Mouse (Mus musculus): ENCODE data around the gene Borcs7.
A peak's percentile ranks its signal among the peaks of the same experiment; 100 is the strongest.

The Borcs7 gene

GRCm38 (mm10) chr19:46662784-46663183 lies 26.9 kb upstream of the Borcs7 start:
- no peak for DNase-seq (ENCODE audit: low spot score)

GRCm38 (mm10) chr19:46665474-46665873 lies 24.2 kb upstream of the Borcs7 start:
- DNase-seq (ENCODE audit: low spot score): peak; percentile 48

- no peak for DNase-seq (ENCODE audit: low spot score)
These were observed 22.4 kb upstream of the Borcs7 start for GRCm38 (mm10) chr19:46667300-46667699.

- DNase-seq (ENCODE audit: low spot score): no peak
These were observed 21.4 kb upstream of the Borcs7 start for GRCm38 (mm10) chr19:46668263-46668662.

GRCm38 (mm10) chr19:46669802-46670201 lies 19.9 kb upstream of the Borcs7 start:
- DNase-seq (ENCODE audit: low spot score): no peak

GRCm38 (mm10) chr19:46670691-46671090 lies 19.0 kb upstream of the Borcs7 start:
- DNase-seq (ENCODE audit: low spot score): peak; percentile 78

GRCm38 (mm10) chr19:46672766-46673418 lies 16.8 kb upstream of the Borcs7 start, which contains the start of gene Cyp17a1:
Cyp17a1 (minus strand) TSS chr19:46673172.
- no peak for DNase-seq (ENCODE audit: low spot score)

GRCm38 (mm10) chr19:46675641-46676040 lies 14.1 kb upstream of the Borcs7 start:
- no peak for DNase-seq (ENCODE audit: low spot score)

GRCm38 (mm10) chr19:46679720-46680383 lies 9.9 kb upstream of the Borcs7 start:
- DNase-seq (ENCODE audit: low spot score): no peak

- no peak for DNase-seq (ENCODE audit: low spot score)
These were observed 681 bp downstream of the Borcs7 start for GRCm38 (mm10) chr19:46690387-46690786.

GRCm38 (mm10) chr19:46691078-46691477 lies 1.4 kb downstream of the Borcs7 start:
- DNase-seq (ENCODE audit: low spot score): no peak

GRCm38 (mm10) chr19:46693146-46693545 lies 3.4 kb downstream of the Borcs7 start:
- DNase-seq (ENCODE audit: low spot score): no peak

- DNase-seq (ENCODE audit: low spot score): no peak
These were observed 6.8 kb downstream of the Borcs7 start for GRCm38 (mm10) chr19:46696482-46696881.

GRCm38 (mm10) chr19:46696943-46697342 lies 7.2 kb downstream of the Borcs7 start:
- DNase-seq (ENCODE audit: low spot score): no peak

GRCm38 (mm10) chr19:46697840-46698517 lies 8.3 kb downstream of the Borcs7 start:
- no peak for DNase-seq (ENCODE audit: low spot score)

- DNase-seq (ENCODE audit: low spot score): no peak
These were observed 9.3 kb downstream of the Borcs7 start for GRCm38 (mm10) chr19:46699011-46699481.

GRCm38 (mm10) chr19:46701156-46701555 lies 11.4 kb downstream of the Borcs7 start:
- DNase-seq (ENCODE audit: low spot score): no peak

- no peak for DNase-seq (ENCODE audit: low spot score)
These were observed 16.2 kb downstream of the Borcs7 start for GRCm38 (mm10) chr19:46705779-46706495.

GRCm38 (mm10) chr19:46706540-46707295 lies 17.0 kb downstream of the Borcs7 start:
- no peak for DNase-seq (ENCODE audit: low spot score)

- peak; percentile 83 for DNase-seq (ENCODE audit: low spot score)
These were observed 17.8 kb downstream of the Borcs7 start, which contains the start of gene As3mt for GRCm38 (mm10) chr19:46707296-46708151. As3mt (plus strand) TSS chr19:46707458.

Data from embryo, embryonic 10.5 days (tissue).